Mouse (Mus musculus): ENCODE results near the gene Fcrls. TPM values are rescaled to one million over a fixed set of nuclear protein-coding genes. Genes with fewer than 3 reads are reported as not detected.
A peak's percentile ranks its signal among the peaks of the same experiment; 100 is the strongest.

Gene Fcrls
- polyA plus RNA-seq (2014; fragmentation: Nextera tagmentation; extraction: Ambion mirVana) = 3.0 and 3.4 TPM in 2 replicates

- H3K9me3 ChIP-seq (ENCODE audit: control insufficient read depth, low read length) = no peaks in the 10 kb centered on the region
These were observed at the start of gene Fcrls for GRCm38 (mm10) chr3:87263436-87263835. TSS of gene Fcrls (minus strand) at chr3:87263738.

GRCm38 (mm10) chr3:87309922-87310321 lies 46.4 kb upstream of the Fcrls start:
- no peak for DNase-seq (ENCODE audit: low spot score)
- no peaks in the 10 kb centered on the region for H3K27me3 ChIP-seq (ENCODE audit: control insufficient read depth, insufficient read depth, low read length)
- H3K9me3 ChIP-seq (ENCODE audit: control insufficient read depth, low read length) = no peaks in the 10 kb centered on the region
- H3K4me2 ChIP-seq (ENCODE audit: low read depth, severe bottlenecking) = no peak overlapping the region
- WGBS = 74% methylated on average over 2 of the region's 2 CpGs
- no peaks in the 10 kb centered on the region for H3K36me3 ChIP-seq (ENCODE audit: control insufficient read depth, insufficient read depth, low read length)
- H3K27ac ChIP-seq (replicated peaks; ENCODE audit: low read depth, low read length) = no peak overlapping the region
- no peaks in the 10 kb centered on the region for H3K4me1 ChIP-seq (ENCODE audit: control insufficient read depth, insufficient read depth, low read length)
- no peak for ATAC-seq (ENCODE audit: insufficient number of reproducible peaks, low FRiP score, low TSS enrichment, low read depth)
- no peak overlapping the region for H3K9ac ChIP-seq (ENCODE audit: low read length)
- H3K4me3 ChIP-seq (ENCODE audit: low read depth, low read length) = no peak overlapping the region

More at GRCm38 (mm10) chr3:87263436-87263835, at the start of gene Fcrls:
- Histone ChIP-seq H3K36me3 (ENCODE audit: control insufficient read depth, insufficient read depth, low read length) (no peaks in the 10 kb centered on the region), H3K9ac (ENCODE audit: low read length) (no peak within 1 kb of the TSS), H3K27ac (replicated peaks; ENCODE audit: low read depth, low read length) (no peak within 1 kb of the TSS), H3K4me1 (ENCODE audit: control insufficient read depth, insufficient read depth, low read length) (no peaks in the 10 kb centered on the region), H3K4me2 (ENCODE audit: low read depth, severe bottlenecking) (no peak within 1 kb of the TSS), H3K4me3 (ENCODE audit: low read depth, low read length) (no peak within 1 kb of the TSS), H3K27me3 (ENCODE audit: control insufficient read depth, insufficient read depth, low read length) (no peaks in the 10 kb centered on the region)
- WGBS = 86% methylated on average over 7 of the region's 7 CpGs
- ATAC-seq (ENCODE audit: insufficient number of reproducible peaks, low FRiP score, low TSS enrichment, low read depth) = no peak
- no peak for DNase-seq (ENCODE audit: low spot score)

DNA sequence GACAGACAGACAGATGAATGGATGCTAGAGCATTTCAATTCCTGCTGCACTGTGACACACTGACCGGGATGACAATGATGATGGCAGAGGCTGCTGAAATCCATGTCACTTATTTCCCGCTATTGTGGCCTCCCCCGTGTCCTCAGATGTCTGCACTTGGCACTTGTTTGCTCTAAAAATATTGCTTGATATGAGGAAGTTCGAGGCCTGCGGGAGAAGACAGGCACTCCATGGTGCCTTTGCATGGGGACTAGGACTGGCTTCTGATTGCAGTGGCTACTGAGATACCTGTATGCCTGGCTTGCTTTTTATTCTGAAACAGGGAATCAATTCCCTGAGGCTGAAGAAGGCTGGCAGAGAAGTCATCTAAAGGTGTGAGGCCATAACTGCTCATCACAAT lies 36.4 kb upstream of the Fcrls start:
- Histone ChIP-seq H3K27me3 (ENCODE audit: control insufficient read depth, insufficient read depth, low read length) (no peaks in the 10 kb centered on the region), H3K27ac (replicated peaks; ENCODE audit: low read depth, low read length) (no peak overlapping the region), H3K9me3 (ENCODE audit: control insufficient read depth, low read length) (no peaks in the 10 kb centered on the region), H3K9ac (ENCODE audit: low read length) (no peak overlapping the region), H3K4me1 (ENCODE audit: control insufficient read depth, insufficient read depth, low read length) (no peaks in the 10 kb centered on the region), H3K36me3 (ENCODE audit: control insufficient read depth, insufficient read depth, low read length) (no peaks in the 10 kb centered on the region), H3K4me2 (ENCODE audit: low read depth, severe bottlenecking) (no peak overlapping the region), H3K4me3 (ENCODE audit: low read depth, low read length) (no peak overlapping the region)
- ATAC-seq (ENCODE audit: insufficient number of reproducible peaks, low FRiP score, low TSS enrichment, low read depth) (no peak), DNase-seq (ENCODE audit: low spot score) (no peak)
- 83% methylated on average over 5 of the region's 5 CpGs for WGBS

- Histone ChIP-seq H3K9ac (ENCODE audit: low read length) (no peak overlapping the region), H3K27ac (replicated peaks; ENCODE audit: low read depth, low read length) (no peak overlapping the region), H3K9me3 (ENCODE audit: control insufficient read depth, low read length) (no peaks in the 10 kb centered on the region), H3K4me3 (ENCODE audit: low read depth, low read length) (no peak overlapping the region), H3K4me2 (ENCODE audit: low read depth, severe bottlenecking) (no peak overlapping the region), H3K27me3 (ENCODE audit: control insufficient read depth, insufficient read depth, low read length) (no peaks in the 10 kb centered on the region), H3K4me1 (ENCODE audit: control insufficient read depth, insufficient read depth, low read length) (no peaks in the 10 kb centered on the region), H3K36me3 (ENCODE audit: control insufficient read depth, insufficient read depth, low read length) (no peaks in the 10 kb centered on the region)
- DNase-seq (ENCODE audit: low spot score) (no peak), ATAC-seq (ENCODE audit: insufficient number of reproducible peaks, low FRiP score, low TSS enrichment, low read depth) (no peak)
- 66% methylated on average over 2 of the region's 2 CpGs for WGBS
These were observed 10.8 kb upstream of the Fcrls start for GRCm38 (mm10) chr3:87274372-87274771.

DNA sequence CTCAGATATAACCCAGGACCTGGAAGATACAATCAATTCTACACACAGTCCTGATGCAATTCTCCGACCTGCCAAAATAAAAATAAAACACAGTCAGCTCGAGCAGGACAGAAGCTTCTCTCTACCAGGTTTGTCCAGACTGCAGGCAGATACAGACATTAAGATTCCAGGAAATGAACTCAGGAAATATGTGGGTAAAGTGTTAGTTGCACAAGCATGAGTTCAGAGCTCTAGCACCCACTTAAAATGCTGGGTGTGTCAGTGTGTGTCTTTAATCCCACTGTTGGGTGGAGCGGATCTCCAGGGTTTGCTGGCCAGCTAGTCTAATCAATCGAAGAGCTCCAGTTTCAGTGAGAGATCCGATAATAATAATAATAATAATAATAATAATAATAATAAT lies 3.0 kb upstream of the Fcrls start:
- Histone ChIP-seq H3K27ac (replicated peaks; ENCODE audit: low read depth, low read length) (no peak overlapping the region), H3K9me3 (ENCODE audit: control insufficient read depth, low read length) (no peaks in the 10 kb centered on the region), H3K27me3 (ENCODE audit: control insufficient read depth, insufficient read depth, low read length) (no peaks in the 10 kb centered on the region), H3K36me3 (ENCODE audit: control insufficient read depth, insufficient read depth, low read length) (no peaks in the 10 kb centered on the region), H3K4me2 (ENCODE audit: low read depth, severe bottlenecking) (no peak overlapping the region), H3K4me3 (ENCODE audit: low read depth, low read length) (no peak overlapping the region), H3K9ac (ENCODE audit: low read length) (no peak overlapping the region), H3K4me1 (ENCODE audit: control insufficient read depth, insufficient read depth, low read length) (no peaks in the 10 kb centered on the region)
- DNase-seq (ENCODE audit: low spot score) (no peak), ATAC-seq (ENCODE audit: insufficient number of reproducible peaks, low FRiP score, low TSS enrichment, low read depth) (no peak)
- WGBS = 86% methylated on average over 5 of the region's 5 CpGs

- Histone ChIP-seq H3K9ac (ENCODE audit: low read length) (no peak overlapping the region), H3K27me3 (ENCODE audit: control insufficient read depth, insufficient read depth, low read length) (no peaks in the 10 kb centered on the region), H3K9me3 (ENCODE audit: control insufficient read depth, low read length) (no peaks in the 10 kb centered on the region), H3K36me3 (ENCODE audit: control insufficient read depth, insufficient read depth, low read length) (no peaks in the 10 kb centered on the region), H3K4me1 (ENCODE audit: control insufficient read depth, insufficient read depth, low read length) (no peaks in the 10 kb centered on the region), H3K27ac (replicated peaks; ENCODE audit: low read depth, low read length) (no peak overlapping the region), H3K4me2 (ENCODE audit: low read depth, severe bottlenecking) (no peak overlapping the region), H3K4me3 (ENCODE audit: low read depth, low read length) (no peak overlapping the region)
- 89% methylated on average over 10 of the region's 10 CpGs for WGBS
- no peak for ATAC-seq (ENCODE audit: insufficient number of reproducible peaks, low FRiP score, low TSS enrichment, low read depth)
- DNase-seq (ENCODE audit: low spot score) = no peak
These were observed 8.3 kb downstream of the Fcrls start for GRCm38 (mm10) chr3:87255239-87255638.

- Histone ChIP-seq H3K4me2 (ENCODE audit: low read depth, severe bottlenecking) (no peak overlapping the region), H3K27me3 (ENCODE audit: control insufficient read depth, insufficient read depth, low read length) (no peaks in the 10 kb centered on the region), H3K27ac (replicated peaks; ENCODE audit: low read depth, low read length) (no peak overlapping the region), H3K9ac (ENCODE audit: low read length) (no peak overlapping the region), H3K9me3 (ENCODE audit: control insufficient read depth, low read length) (no peaks in the 10 kb centered on the region), H3K4me3 (ENCODE audit: low read depth, low read length) (no peak overlapping the region), H3K36me3 (ENCODE audit: control insufficient read depth, insufficient read depth, low read length) (no peaks in the 10 kb centered on the region), H3K4me1 (ENCODE audit: control insufficient read depth, insufficient read depth, low read length) (no peaks in the 10 kb centered on the region)
- WGBS = 87% methylated on average over 6 of the region's 6 CpGs
- ATAC-seq (ENCODE audit: insufficient number of reproducible peaks, low FRiP score, low TSS enrichment, low read depth) (no peak), DNase-seq (ENCODE audit: low spot score) (no peak)
These were observed 14.0 kb downstream of the Fcrls start for GRCm38 (mm10) chr3:87249571-87249970.

DNA sequence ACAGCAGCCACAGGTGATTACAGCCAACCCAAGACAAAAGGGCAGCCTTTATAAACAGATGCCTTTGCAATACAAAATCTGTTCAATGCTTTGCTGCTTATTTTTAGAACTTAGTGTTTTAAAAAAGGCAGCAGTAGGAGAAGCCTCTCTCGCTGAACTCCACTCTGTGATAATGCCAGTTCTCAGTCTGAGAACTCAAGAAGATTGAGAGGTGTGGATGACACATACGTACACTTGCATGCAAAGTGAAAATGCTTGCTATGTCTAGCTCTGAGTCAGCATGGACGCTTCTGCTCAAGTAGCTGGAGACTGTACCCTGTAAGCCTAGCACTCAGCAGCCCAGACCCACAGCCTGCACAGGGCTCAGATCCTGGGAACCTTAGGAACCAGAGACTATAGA lies 16.2 kb downstream of the Fcrls start:
- H3K36me3 ChIP-seq (ENCODE audit: control insufficient read depth, insufficient read depth, low read length) = no peaks in the 10 kb centered on the region
- H3K9me3 ChIP-seq (ENCODE audit: control insufficient read depth, low read length) = no peaks in the 10 kb centered on the region
- H3K4me3 ChIP-seq (ENCODE audit: low read depth, low read length) = no peak overlapping the region
- no peak for DNase-seq (ENCODE audit: low spot score)
- H3K4me1 ChIP-seq (ENCODE audit: control insufficient read depth, insufficient read depth, low read length) = no peaks in the 10 kb centered on the region
- 78% methylated on average over 3 of the region's 3 CpGs for WGBS
- ATAC-seq (ENCODE audit: insufficient number of reproducible peaks, low FRiP score, low TSS enrichment, low read depth) = no peak
- no peak overlapping the region for H3K4me2 ChIP-seq (ENCODE audit: low read depth, severe bottlenecking)
- H3K27ac ChIP-seq (replicated peaks; ENCODE audit: low read depth, low read length) = no peak overlapping the region
- no peak overlapping the region for H3K9ac ChIP-seq (ENCODE audit: low read length)
- no peaks in the 10 kb centered on the region for H3K27me3 ChIP-seq (ENCODE audit: control insufficient read depth, insufficient read depth, low read length)

DNA sequence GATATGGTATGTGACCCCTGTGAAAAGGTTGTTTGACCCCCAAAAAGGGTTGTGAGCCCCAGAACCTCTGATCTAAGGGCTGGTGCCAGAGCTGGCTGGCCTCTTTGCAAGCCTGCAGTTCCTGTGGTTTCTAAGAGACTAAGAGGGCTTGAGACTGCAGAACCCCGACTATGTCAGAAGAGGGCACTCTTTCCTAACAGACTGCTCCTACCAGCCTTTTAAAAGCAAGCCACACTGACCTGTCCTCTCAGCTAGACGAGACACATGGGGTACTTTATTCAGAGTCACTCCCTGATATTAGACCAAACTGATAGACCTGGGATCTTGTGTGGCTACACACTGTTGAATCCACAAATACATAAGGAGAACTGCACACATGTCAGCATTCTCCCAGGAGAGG lies 19.9 kb downstream of the Fcrls start:
- DNase-seq (ENCODE audit: low spot score) (peak; percentile 45), ATAC-seq (ENCODE audit: insufficient number of reproducible peaks, low FRiP score, low TSS enrichment, low read depth) (no peak)
- Histone ChIP-seq H3K4me3 (ENCODE audit: low read depth, low read length) (no peak overlapping the region), H3K27me3 (ENCODE audit: control insufficient read depth, insufficient read depth, low read length) (no peaks in the 10 kb centered on the region), H3K9ac (ENCODE audit: low read length) (no peak overlapping the region), H3K27ac (replicated peaks; ENCODE audit: low read depth, low read length) (no peak overlapping the region), H3K9me3 (ENCODE audit: control insufficient read depth, low read length) (no peaks in the 10 kb centered on the region), H3K4me2 (ENCODE audit: low read depth, severe bottlenecking) (no peak overlapping the region), H3K4me1 (ENCODE audit: control insufficient read depth, insufficient read depth, low read length) (no peaks in the 10 kb centered on the region), H3K36me3 (ENCODE audit: control insufficient read depth, insufficient read depth, low read length) (no peaks in the 10 kb centered on the region)
- 5% methylated on average over 2 of the region's 2 CpGs for WGBS

Measured in limb, embryonic 11.5 days (tissue).